Mouse (Mus musculus) heart, embryonic 11.5 days (tissue): ENCODE measurements around the gene Bcl9. TPM values are rescaled to one million over a fixed set of nuclear protein-coding genes. Genes with fewer than 3 reads are reported as not detected.
A peak's percentile ranks its signal among the peaks of the same experiment; 100 is the strongest.

Source experiments
- ATAC-seq: fragments of 200-750 bp; cut with Nextera tagmentation; replicated peaks from 2 replicates; pipeline ENCODE4 v1.8.0; 2017; ENCODE audit warnings: moderate library complexity; ENCODE audit not compliant: insufficient number of reproducible peaks, low FRiP score, low TSS enrichment
- H3K27ac ChIP-seq: fragments of 300-500 bp; sonication (generic); 2 replicates; pipeline ENCODE4 v1.5.1; 2014; ENCODE audit warnings: mild to moderate bottlenecking, low read depth, low read length
- H3K27me3 ChIP-seq: fragments of 300-500 bp; sonication (generic); 2 replicates; pipeline ENCODE4 v1.6.1; 2014; ENCODE audit warnings: mild to moderate bottlenecking, low read length, mixed read lengths; ENCODE audit not compliant: control insufficient read depth, insufficient read depth
- H3K36me3 ChIP-seq: fragments of 300-500 bp; sonication (generic); 2 replicates; pipeline ENCODE4 v1.6.1; 2014; ENCODE audit warnings: mild to moderate bottlenecking, low read length, moderate library complexity, mixed read lengths; ENCODE audit not compliant: control insufficient read depth, insufficient read depth
- H3K4me1 ChIP-seq: fragments of 300-500 bp; sonication (generic); 2 replicates; pipeline ENCODE4 v1.6.1; 2014; ENCODE audit warnings: low read length; ENCODE audit not compliant: control insufficient read depth, insufficient read depth
- H3K4me2 ChIP-seq: fragments of 300-500 bp; sonication (generic); 2 replicates; pipeline ENCODE4 v1.6.1; 2014; ENCODE audit warnings: mild to moderate bottlenecking, moderate library complexity
- H3K4me3 ChIP-seq: fragments of 300-500 bp; sonication (generic); 2 replicates; pipeline ENCODE4 v1.5.1; 2014; ENCODE audit warnings: low read depth, low read length
- H3K9ac ChIP-seq: fragments of 300-500 bp; sonication (generic); 2 replicates; pipeline ENCODE4 v1.6.1; 2014; ENCODE audit warnings: mild to moderate bottlenecking, low read depth, low read length, moderate library complexity
- H3K9me3 ChIP-seq: fragments of 300-500 bp; sonication (generic); replicated peaks from 2 replicates; pipeline ENCODE4 v1.6.1; 2016; ENCODE audit warnings: low read length; ENCODE audit not compliant: control insufficient read depth
- WGBS: fragments of 180-500 bp; shearing (Covaris S2); extraction: QIAGEN DNeasy Blood & Tissue Kit; methylation state at CpG from one replicate; pipeline ENCODE4 v1.1.7; 2014; ENCODE audit not compliant: insufficient replicate concordance; 5-methylcytosine and 5-hydroxymethylcytosine counted together
- polyA plus RNA-seq: library from polyadenylated mRNA; unstranded; fragments of >200 nt; fragmentation: Nextera tagmentation; extraction: Ambion mirVana; gene quantifications from 2 replicates; pipeline ENCODE4 v1.2.1, GENCODE M21; 2014

Bcl9 gene
- polyA plus RNA-seq, 1 experiment from 2014 or later: 40.8 TPM

DNA sequence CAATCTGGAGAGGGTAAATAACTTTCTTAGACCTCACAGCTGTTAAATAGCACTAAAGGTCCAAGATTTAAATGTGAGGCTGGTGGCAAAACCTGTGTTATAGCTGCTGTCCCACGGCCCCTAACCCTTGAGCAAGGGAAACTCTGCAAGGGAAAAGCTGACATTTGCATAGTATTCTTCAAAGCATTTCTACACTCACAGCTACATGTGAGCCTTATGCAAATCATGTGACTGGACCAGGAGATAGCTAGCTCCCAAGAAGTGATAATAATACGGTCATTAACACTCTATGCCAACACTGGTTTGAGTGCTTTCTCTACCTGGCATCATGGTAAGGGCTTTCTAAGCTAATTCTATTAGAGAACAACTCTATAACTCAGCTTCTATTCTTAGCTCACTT, 60.3 kb downstream of the Bcl9 start:
- H3K4me3 ChIP-seq: no peak overlapping the region
- WGBS: 66% methylated on average over 2 of the region's 2 CpGs
- no peaks in the 10 kb centered on the region for H3K36me3 ChIP-seq
- no peak overlapping the region for H3K9ac ChIP-seq
- H3K9me3 ChIP-seq: no peaks in the 10 kb centered on the region
- no peak overlapping the region for H3K4me2 ChIP-seq
- H3K27ac ChIP-seq: no peak overlapping the region
- peaks cover 13% of the 10 kb centered on the region for H3K4me1 ChIP-seq
- no peaks in the 10 kb centered on the region for H3K27me3 ChIP-seq
- no peak for ATAC-seq

DNA sequence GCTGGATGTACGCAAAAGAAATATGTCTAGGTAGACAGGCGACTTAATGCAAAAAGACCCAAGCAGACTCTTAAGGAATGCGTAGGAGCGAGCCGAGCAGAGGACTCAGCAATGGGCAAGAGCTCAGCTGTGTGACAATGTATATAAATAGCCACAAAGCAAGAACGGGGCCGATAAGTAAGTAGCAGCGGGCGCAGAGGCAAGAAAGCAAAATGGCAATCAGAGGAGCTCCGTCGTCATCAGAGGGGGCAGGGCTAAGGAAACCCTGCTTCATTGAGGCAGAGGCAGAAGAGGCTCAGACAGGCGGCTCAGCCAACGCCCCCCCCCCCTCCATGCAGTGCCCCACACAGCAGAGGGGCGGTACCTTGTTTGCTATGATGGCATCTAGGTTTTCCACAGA, 62.9 kb downstream of the Bcl9 start:
- Histone ChIP-seq H3K27me3 (no peaks in the 10 kb centered on the region), H3K4me3 (0 out of 2 replicates have a peak overlapping the region, but pooled peaks have one; percentile 2), H3K36me3 (no peaks in the 10 kb centered on the region; the same call in 1 of the 2 replicates), H3K4me1 (peaks cover 16% of the 10 kb centered on the region), H3K9ac (peak overlapping the region; percentile 23; the same call in 1 of the 2 replicates), H3K27ac (peak overlapping the region; percentile 66), H3K9me3 (no peaks in the 10 kb centered on the region), H3K4me2 (peak overlapping the region; percentile 51)
- no peak for ATAC-seq
- WGBS: 42% methylated on average over 14 of the region's 14 CpGs

DNA sequence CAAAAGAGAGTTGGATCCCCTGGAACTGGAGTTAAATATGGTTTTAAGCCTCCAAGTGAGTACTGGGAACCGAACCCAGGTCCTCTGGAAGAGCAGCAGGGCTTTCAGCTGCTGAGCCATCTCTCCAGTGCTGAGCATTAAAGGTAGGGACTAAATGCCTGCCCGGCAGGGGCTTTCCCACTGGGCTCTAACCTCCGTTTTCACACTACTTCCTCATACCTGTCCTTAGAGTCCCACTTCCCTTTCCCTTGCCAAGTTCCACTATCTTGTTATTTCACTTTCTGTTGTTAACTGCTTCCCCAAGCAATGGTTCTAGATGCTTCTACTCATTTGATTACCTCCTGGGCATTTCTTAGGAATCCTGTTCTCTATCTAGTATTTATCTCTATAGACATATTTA, 65.4 kb downstream of the Bcl9 start:
- Histone ChIP-seq H3K9ac (no peak overlapping the region), H3K36me3 (no peaks in the 10 kb centered on the region; the same call in 1 of the 2 replicates), H3K4me1 (peaks cover 21% of the 10 kb centered on the region), H3K4me3 (no peak overlapping the region), H3K27ac (no peak overlapping the region), H3K9me3 (no peaks in the 10 kb centered on the region), H3K27me3 (no peaks in the 10 kb centered on the region), H3K4me2 (no peak overlapping the region)
- 76% methylated on average over 3 of the region's 3 CpGs for WGBS
- no peak for ATAC-seq

DNA sequence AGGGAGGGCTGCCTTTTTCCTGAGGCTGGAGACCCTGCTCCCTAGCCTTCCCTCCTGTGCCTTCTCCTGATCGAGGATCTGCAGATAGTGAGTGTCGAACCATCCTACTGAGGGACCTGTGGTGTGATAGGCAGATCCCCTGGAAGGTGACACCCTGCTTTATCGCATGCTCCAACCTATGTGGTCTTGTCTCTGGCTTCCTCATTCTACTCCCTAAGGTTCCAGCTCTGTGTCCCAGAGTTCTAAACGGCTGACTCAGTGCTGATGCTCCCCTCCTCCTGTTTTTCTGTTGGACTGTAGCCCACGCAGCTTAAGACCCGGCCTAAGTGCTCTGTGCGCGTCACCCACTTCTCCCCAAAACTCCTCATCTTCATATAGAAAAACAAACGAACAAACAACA, 65.9 kb downstream of the Bcl9 start:
- Histone ChIP-seq H3K9me3 (no peaks in the 10 kb centered on the region), H3K4me2 (no peak overlapping the region), H3K27ac (no peak overlapping the region), H3K4me3 (no peak overlapping the region), H3K4me1 (peaks cover 21% of the 10 kb centered on the region), H3K9ac (no peak overlapping the region), H3K27me3 (no peaks in the 10 kb centered on the region), H3K36me3 (no peaks in the 10 kb centered on the region; the same call in 1 of the 2 replicates)
- no peak for ATAC-seq
- WGBS: 73% methylated on average over 9 of the region's 9 CpGs

DNA sequence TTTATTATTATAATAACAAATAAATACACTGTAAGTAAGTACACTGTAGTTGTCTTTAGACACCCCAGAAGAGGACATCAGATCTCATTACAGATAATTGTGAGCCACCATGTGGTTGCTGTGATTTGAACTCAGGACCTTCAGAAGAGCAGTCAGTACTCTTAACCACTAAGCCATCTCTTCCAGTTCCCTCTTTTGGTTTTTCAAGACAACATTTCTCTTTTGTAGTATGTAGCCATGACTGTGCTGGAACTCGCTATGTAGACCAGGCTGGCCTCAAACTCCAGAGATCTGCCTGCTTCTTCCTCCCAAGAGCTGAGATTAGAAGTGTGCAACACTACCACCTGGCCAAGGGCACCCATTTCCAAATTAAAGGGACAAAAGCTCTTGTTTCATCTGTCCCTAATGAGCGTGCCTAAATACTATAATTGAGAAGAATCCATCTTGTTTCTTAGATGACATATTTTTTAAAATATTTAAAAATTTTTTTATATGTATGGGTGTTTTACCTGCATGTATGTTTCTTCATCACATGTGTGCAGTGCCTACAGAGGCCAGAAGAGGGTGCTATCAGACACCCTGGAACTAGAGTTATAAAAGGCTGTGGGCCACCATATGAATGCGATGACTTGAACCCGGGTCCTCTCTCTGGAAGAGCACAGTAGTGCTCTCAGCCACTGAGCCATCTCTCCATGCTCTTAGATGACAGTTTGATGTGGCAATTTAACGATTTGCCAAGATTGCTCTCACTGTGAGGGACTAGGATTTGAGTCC, 66.9 kb downstream of the Bcl9 start:
- Histone ChIP-seq H3K4me3 (no peak overlapping the region), H3K27me3 (no peaks in the 10 kb centered on the region), H3K27ac (no peak overlapping the region), H3K4me2 (no peak overlapping the region), H3K9ac (no peak overlapping the region), H3K9me3 (no peaks in the 10 kb centered on the region), H3K36me3 (no peaks in the 10 kb centered on the region; the same call in 1 of the 2 replicates), H3K4me1 (peaks cover 26% of the 10 kb centered on the region)
- ATAC-seq: no peak
- 91% methylated on average over 5 of the region's 5 CpGs for WGBS

DNA sequence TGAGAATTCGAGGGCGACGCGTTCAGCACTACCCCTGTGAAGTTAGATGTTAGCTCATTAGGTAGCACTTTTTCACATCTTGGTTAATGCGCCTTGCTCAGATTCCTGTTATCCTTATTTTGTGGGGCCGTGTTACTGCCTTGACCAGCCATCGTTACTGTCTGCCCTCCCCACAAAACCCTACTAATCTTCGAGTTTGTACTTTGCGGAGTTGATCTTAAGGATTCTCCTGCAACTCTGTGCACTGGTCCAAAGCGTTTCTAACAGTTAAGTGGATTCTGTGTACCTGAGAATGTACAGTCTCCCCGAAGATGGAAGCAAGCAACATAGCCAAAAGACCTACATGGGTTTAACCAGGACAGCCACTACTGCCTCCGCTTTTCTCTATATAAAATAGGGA, 69.3 kb downstream of the Bcl9 start:
- WGBS: 14% methylated on average over 12 of the region's 12 CpGs
- ATAC-seq: no peak
- Histone ChIP-seq H3K4me3 (peak overlapping the region; percentile 84), H3K4me1 (peaks cover 31% of the 10 kb centered on the region), H3K36me3 (no peaks in the 10 kb centered on the region; the same call in 1 of the 2 replicates), H3K9me3 (no peaks in the 10 kb centered on the region), H3K4me2 (peak overlapping the region; percentile 68), H3K27me3 (no peaks in the 10 kb centered on the region), H3K9ac (peak overlapping the region; percentile 87), H3K27ac (peak overlapping the region; percentile 92)

DNA sequence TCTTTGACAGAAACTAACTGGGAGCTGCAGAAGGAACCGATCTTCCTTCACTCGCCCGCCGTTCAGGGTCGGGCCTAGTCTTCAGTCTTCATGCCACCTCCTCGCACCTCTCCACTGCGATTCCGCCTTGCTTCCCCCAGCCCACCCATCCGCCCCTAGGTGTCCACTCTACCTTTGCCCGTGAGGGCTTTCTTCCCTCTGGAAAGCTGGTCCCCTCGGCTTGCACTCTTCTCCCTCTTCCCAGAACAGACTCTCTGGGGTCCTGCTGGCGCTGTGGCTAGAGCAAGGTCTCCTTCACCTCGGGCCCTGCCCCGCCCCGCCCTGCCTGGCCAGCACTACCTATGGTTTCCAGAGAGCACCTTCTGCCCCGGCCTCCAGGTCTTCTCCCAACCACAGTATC, 69.7 kb downstream of the Bcl9 start:
- Histone ChIP-seq H3K4me1 (peaks cover 31% of the 10 kb centered on the region), H3K36me3 (no peaks in the 10 kb centered on the region; the same call in 1 of the 2 replicates), H3K27me3 (no peaks in the 10 kb centered on the region), H3K9me3 (no peaks in the 10 kb centered on the region), H3K9ac (peak overlapping the region; percentile 87), H3K4me3 (peak overlapping the region; percentile 84), H3K27ac (peak overlapping the region; percentile 92), H3K4me2 (peak overlapping the region; percentile 68)
- ATAC-seq: peak; percentile 40; the same call in 1 of the 2 replicates
- 1% methylated on average over 16 of the region's 16 CpGs for WGBS

DNA sequence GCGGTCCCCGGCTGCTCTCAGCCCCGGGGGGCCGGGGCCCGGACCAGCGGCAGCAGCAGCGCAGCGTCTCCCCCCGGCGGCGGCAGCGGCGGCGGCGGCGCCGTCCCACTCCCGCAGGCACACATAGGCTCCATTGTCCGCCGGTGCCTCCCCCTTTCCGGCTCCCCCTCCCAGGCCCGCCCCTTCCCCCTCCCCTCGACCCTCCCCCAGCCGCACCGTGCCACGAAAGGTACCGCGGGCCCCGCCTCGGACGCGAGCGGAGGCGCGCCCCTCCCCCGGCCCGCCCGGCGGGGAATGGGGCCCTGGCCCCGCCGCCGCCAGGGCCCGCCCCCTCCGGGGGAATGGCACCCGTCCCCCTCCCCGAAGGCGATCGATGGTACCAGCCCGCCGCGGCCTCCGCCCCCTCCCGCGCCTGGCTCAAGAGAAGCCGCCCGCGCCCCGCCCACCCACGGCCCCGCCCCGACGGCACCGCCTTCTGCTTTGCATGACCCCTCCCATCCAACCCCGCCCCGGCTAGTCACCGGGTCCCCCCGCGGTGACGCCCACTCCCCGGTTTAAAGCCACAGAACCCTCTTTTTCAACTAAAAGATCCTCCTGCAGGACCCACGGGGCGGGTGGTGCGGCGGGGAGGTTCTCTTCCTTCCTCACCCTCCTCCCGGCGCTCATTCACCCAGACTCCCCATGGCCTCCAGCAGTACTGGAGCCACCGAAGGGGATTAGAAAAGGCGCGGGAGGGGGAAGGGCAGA, 70.3 kb downstream of the Bcl9 start:
- Histone ChIP-seq H3K27ac (peak overlapping the region; percentile 92), H3K36me3 (no peaks in the 10 kb centered on the region; the same call in 1 of the 2 replicates), H3K4me3 (peak overlapping the region; percentile 84), H3K9me3 (no peaks in the 10 kb centered on the region), H3K27me3 (no peaks in the 10 kb centered on the region), H3K4me1 (peaks cover 29% of the 10 kb centered on the region), H3K9ac (peak overlapping the region; percentile 87), H3K4me2 (peak overlapping the region; percentile 73)
- under 1% methylated on average over 41 of the region's 79 CpGs for WGBS
- peak; percentile 93 for ATAC-seq
